Mouse (Mus musculus) frontal cortex, postnatal 25 days (tissue): Measurements from ENCODE around the gene Ptprq.

ENCODE experiments used
- DNase-seq, 2 experiments: peaks; one replicate each; pipeline ENCODE4 v3.0.0; 2022; ENCODE audit warnings: low spot score in 2 of 2

The Ptprq gene

GRCm38 (mm10) chr10:107628104-107628503, 91.7 kb downstream of the Ptprq start:
- no peak for DNase-seq

GRCm38 (mm10) chr10:107626648-107627047, 93.2 kb downstream of the Ptprq start:
- no peak for DNase-seq

- DNase-seq = no peak
Measured at GRCm38 (mm10) chr10:107624211-107624610, 95.6 kb downstream of the Ptprq start.

GRCm38 (mm10) chr10:107615460-107615859, 104.4 kb downstream of the Ptprq start:
- no peak for DNase-seq

GRCm38 (mm10) chr10:107601371-107601770, 118.5 kb downstream of the Ptprq start:
- DNase-seq = no peak

- DNase-seq = no peak
Measured at GRCm38 (mm10) chr10:107583360-107583759, 136.5 kb downstream of the Ptprq start.

- DNase-seq = no peak
Measured at GRCm38 (mm10) chr10:107569044-107569443, 150.8 kb downstream of the Ptprq start.

GRCm38 (mm10) chr10:107568261-107568660, 151.6 kb downstream of the Ptprq start:
- DNase-seq = no peak

GRCm38 (mm10) chr10:107562875-107563274, 157.0 kb downstream of the Ptprq start:
- DNase-seq = no peak

- no peak for DNase-seq
Measured at GRCm38 (mm10) chr10:107560881-107561280, 159.0 kb downstream of the Ptprq start.

- DNase-seq = no peak
Measured at GRCm38 (mm10) chr10:107543026-107543425, 176.8 kb downstream of the Ptprq start.

- DNase-seq = no peak
Measured at GRCm38 (mm10) chr10:107528758-107529157, 191.1 kb downstream of the Ptprq start.

GRCm38 (mm10) chr10:107519216-107519615, 200.6 kb downstream of the Ptprq start:
- DNase-seq = no peak

- no peak for DNase-seq
Measured at GRCm38 (mm10) chr10:107516641-107517040, 203.2 kb downstream of the Ptprq start.

GRCm38 (mm10) chr10:107514735-107515134, 205.1 kb downstream of the Ptprq start:
- DNase-seq = no peak

- no peak for DNase-seq
Measured at GRCm38 (mm10) chr10:107506397-107506796, 213.5 kb downstream of the Ptprq start.

GRCm38 (mm10) chr10:107503430-107503829, 216.4 kb downstream of the Ptprq start:
- no peak for DNase-seq

- no peak for DNase-seq
Measured at GRCm38 (mm10) chr10:107502193-107502592, 217.7 kb downstream of the Ptprq start.

GRCm38 (mm10) chr10:107499656-107500055, 220.2 kb downstream of the Ptprq start:
- DNase-seq = peak in 1 of 2 experiments; percentile 16

- no peak for DNase-seq
Measured at GRCm38 (mm10) chr10:107496402-107496801, 223.4 kb downstream of the Ptprq start.

- no peak for DNase-seq
Measured at GRCm38 (mm10) chr10:107494568-107494967, 225.3 kb downstream of the Ptprq start, which contains the start of gene Myf6. Gene Myf6, minus strand, starts transcription at chr10:107494737.

- DNase-seq = no peak
Measured at GRCm38 (mm10) chr10:107493580-107494474, 226.0 kb downstream of the Ptprq start.

- DNase-seq = no peak
Measured at GRCm38 (mm10) chr10:107492867-107493579, 226.8 kb downstream of the Ptprq start.
